Mouse (Mus musculus): Measurements from ENCODE around the gene Ift81. TPM values are rescaled to one million over a fixed set of nuclear protein-coding genes. Genes with fewer than 3 reads are reported as not detected.
A peak's percentile ranks its signal among the peaks of the same experiment; 100 is the strongest.
"Not testable (repeated sequence)": the region's sequence is repeated elsewhere in the genome, so short reads cannot be mapped to it uniquely, and the experiment has no call there.

Ift81 gene
- total RNA-seq (2015; ENCODE audit: low replicate concordance) (not detected in 2 replicates), total RNA-seq (2017; ENCODE audit: low replicate concordance) (0.39 TPM in 1 of 2 replicates, not detected in the other)

DNA sequence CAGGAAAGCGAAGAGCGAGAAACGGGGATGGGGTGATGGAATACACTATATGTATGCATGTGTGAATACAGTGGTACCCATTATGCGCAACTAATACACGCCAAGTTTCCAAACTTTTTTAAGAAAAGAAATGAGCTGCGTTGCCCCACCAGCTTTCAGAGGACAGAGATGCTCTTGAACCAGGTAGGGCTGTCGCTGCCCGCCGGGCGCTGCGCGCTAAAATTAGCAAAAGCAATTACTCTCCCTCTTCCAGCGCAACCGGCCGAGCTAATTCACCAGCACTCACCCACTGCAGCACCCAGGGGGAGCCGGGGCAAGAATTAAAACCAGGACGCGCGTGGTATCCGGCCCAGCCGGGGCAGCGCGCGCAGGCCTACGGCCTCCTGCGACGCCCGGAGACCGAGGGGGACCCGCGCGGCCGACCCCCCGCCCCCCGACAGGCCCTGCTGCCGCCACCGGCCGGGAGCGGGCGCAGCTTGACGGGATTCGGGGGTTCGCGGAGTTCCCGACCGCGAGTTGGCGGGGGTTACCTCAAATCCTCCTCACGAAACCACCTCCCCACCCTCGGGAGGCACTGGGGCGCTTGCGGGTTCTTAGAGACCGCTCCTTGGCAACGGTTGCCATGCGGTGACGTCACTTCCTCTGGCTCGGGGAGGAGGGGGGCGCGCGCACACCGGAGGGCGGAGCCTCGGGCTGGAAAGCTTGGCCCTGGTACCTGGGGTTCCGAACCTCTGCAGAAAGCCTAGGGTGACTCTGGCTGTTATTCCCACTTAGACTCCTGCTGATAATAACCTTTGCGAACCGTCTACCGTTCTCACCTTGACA is at the start of gene Ift81:
Gene Ift81, minus strand, starts transcription at position 611 of the 825 bp plus-strand sequence.
- ATAC-seq (replicated peaks; ENCODE audit: low FRiP score, poor library complexity, severe bottlenecking) = peak; percentile 52; the same call in 1 of the 2 replicates

DNA sequence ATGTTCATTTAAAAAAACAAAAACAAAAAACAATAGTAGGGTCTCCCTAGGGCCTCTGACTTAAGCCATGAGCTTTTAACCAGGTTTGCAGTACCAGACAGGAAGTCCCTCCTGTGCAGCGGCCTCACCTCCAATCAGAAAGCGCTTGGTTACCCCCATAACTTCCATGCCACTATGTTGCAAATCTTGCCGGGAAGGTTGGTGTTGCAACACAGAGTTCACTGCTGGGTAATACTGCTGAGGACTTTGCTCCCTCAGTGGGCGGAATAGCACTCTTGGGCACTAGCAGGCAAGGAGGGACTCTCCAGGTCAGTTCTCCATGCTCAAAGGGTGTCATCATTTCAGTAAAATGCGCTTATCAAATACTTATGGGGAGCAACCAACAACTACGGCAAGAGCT is 48.2 kb upstream of the Ift81 start:
- ATAC-seq (replicated peaks; ENCODE audit: low FRiP score, poor library complexity, severe bottlenecking) = no peak

DNA sequence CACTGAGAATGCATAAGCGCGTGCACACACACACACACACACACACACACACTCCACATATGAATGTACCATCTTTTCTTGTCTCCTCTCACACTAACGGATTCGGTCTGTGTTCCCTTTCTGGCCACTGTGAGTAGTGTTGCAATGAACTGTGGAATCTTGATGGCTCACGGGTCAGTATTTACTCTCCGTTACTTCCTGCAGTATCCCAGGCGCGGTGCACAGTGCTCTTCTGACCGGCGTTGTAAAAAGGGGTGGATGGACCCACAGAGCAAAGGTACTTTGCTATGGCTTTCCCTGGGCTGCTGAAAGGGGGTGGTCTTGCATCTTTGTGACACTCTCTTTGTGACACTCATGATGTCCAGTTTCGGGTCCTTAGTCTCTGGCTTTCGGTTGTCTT is 42.5 kb upstream of the Ift81 start:
- ATAC-seq (replicated peaks; ENCODE audit: low FRiP score, poor library complexity, severe bottlenecking) = no peak

DNA sequence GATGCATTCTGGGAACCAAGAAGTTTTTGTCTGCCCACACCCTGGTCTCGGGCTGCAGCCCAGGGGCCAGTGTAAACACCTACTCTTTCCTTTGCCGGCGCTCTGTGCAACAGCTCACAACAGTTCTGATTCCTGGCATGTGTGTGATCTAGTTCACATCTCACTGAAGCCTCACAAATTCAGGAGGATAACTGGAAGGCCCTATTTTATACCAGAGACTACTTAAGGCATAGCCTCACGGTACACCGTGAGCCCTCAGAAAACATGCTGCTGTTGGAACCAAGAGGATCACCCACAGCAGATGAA is 39.9 kb upstream of the Ift81 start:
- ATAC-seq (replicated peaks; ENCODE audit: low FRiP score, poor library complexity, severe bottlenecking) = no peak

DNA sequence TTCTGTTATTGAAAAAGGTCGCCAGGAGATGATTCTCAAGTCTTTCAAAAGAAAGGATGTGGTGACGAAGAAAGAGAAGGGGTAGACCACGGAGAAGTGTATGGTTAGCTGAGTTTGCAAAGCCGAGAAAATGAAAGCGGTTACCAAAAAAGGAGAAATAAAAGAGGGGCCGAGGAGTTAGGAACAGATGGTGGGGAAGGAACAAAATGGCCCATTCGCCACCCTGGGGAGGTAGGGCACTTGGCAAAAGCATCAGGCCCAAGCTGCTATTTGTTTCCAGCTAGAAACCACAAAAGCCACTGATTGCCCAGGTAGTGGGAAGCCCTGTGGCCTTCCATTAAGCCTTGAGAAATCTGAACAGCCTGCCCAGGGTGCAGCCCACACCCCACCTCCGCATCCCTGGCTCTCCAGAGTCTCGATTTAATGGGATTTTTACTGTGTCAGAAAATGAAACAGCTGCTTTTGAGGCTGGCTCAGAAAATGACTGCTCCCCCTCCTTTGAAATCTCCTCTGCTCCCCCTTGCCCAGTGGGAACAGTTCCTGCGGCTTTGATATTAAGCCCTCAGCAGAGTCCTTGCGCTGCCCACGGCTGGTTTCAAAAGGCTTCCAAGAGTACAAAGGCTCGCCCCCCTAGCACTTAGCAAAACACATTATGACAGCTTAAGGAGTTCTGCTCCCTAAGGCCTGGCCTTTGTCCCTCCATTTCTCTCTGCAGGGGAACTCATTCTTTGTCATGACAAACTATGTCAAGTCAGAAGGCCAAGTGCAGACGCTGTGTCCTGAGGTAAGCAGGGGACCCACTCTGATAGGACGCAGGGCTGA is 39.3 kb upstream of the Ift81 start:
- no peak for ATAC-seq (replicated peaks; ENCODE audit: low FRiP score, poor library complexity, severe bottlenecking)

DNA sequence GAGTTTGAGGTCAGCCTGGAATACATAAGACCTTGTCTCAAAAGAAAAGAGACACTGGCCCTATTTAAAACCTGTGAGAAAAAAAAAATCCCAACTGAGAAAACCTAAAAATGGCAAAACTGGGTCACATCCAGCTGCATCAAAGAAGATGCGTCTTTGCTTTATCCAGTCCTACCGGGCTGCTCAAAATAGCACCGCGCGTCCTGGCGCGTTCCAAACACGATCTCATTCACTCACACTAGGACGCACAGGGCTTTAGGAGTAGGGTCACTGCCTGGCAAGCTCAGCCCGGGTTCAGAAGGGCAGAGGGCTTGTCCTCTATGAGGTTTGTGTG is 38.8 kb upstream of the Ift81 start:
- ATAC-seq (replicated peaks; ENCODE audit: low FRiP score, poor library complexity, severe bottlenecking) = no peak

DNA sequence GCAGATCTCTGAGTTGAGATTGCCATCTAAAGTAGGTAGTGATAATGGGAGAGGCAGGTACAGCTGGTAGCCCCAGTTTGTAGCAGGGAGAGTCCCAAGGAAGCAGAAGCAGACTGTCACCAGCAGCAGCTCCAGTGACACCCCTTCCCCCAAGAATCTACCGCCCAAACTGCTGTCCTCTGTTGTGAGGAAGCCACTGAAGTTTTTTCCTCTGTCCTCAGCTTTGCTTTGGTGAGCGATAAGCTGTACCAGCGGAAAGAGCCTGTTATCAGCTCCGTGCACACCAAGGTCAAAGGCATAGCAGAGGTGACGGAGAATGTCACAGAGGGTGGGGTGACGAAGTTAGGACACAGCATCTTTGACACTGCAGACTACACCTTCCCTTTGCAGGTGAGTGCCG is 38.2 kb upstream of the Ift81 start:
- peak; percentile 78 for ATAC-seq (replicated peaks; ENCODE audit: low FRiP score, poor library complexity, severe bottlenecking)

DNA sequence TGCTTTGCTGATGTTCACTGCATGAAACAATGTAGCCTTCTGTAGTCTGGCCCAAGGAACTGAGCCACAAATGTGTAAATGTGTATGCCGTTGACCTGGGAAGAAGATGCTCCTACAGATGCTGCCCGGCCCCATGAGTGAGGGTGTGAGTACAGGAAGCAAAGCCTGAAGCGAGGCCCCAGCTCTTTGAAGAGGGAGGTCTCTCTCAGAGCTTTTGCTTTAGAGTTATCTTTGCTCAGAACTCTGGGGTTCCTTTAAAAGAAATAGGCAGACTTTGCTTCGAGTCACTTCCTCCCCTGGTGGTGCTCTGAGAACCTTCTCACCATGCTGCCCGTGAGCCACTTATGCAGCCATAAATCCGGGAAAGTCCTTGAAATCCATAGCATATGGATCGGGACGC is 35.8 kb upstream of the Ift81 start:
- no peak for ATAC-seq (replicated peaks; ENCODE audit: low FRiP score, poor library complexity, severe bottlenecking)

DNA sequence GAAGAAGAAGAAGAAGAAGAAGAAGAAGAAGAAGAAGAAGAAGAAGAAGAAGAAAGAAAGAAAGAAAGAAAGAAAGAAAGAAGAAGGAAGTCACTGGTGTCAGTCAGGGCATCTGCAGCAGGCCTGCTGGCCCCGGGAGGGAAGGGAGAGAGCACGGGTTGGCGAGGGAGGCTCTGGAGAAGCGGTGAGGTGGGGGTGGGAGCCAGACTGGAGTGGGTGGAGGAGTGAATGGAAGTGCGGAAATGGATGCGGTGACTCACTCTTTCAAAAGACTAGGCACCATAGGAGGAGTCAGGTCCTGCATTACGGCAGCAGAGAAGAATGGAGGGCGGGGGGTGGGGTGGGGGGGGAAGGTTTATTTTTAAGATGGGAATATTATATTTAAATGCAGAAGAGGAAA is 34.9 kb upstream of the Ift81 start:
- no peak for ATAC-seq (replicated peaks; ENCODE audit: low FRiP score, poor library complexity, severe bottlenecking)

DNA sequence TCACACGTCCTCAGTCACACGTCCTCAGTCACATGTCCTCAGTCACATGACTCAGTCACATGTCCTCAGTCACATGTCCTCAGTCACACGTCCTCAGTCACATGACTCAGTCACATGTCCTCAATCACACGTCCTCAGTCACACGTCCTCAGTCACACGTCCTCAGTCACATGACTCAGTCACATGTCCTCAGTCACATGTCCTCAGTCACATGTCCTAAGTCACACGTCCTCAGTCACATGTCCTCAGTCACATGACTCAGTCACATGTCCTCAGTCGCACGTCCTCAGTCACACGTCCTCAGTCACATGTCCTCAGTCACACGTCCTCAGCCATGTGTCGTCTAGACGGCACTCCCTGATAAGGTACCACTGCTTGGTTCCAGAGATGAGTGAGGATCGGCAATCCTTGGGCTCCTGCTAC is 33.6 kb upstream of the Ift81 start:
- not testable (repeated sequence) for ATAC-seq (replicated peaks; ENCODE audit: low FRiP score, poor library complexity, severe bottlenecking)

DNA sequence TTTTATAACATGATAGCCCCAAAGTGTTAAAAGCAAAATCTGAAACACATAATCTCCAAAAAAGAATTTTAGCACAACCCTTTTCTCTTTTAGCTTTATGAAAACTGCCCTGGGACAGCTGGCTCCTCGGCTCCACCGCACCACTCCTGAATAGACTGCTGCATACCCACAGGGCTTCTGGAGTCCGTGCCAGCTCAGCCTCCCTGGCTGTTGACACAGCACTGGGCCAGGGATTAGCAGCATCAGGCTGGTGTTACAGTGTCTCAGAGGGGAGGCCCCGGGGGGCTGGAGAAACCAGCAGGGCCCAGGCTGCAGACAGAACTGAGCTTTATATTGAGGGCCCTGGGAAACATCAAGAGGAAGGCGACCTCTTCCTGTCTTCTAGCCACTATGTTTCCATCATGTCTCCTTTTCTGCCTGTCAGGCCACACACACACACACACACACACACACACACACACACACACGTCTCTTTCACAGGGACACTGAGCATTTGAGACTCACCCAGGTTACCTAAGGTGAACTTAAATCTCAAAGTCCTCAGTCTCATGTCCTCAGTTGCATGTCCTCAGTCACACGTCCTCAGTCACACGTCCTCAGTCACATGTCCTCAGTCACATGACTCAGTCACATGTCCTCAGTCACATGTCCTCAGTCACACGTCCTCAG is 33.1 kb upstream of the Ift81 start:
- no peak for ATAC-seq (replicated peaks; ENCODE audit: low FRiP score, poor library complexity, severe bottlenecking)

DNA sequence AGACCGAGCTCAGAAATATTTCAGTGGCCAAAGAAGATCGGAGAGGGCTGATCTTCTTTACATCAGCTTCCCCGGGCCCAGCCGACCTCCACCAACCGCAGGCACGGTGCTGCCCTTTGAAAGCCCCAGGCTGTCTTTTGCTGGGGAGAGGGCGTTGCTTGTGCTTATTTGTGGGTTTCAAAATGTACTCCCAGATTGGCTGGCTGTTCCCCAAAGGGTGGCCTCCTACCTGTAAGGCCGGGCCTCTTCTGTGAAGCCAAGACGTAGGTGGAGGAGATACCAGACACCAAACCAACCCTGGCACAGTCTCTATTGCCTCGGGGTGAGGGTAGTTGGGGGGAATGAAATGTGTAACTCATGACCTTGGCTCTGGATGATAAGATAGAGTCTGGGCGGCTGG is 31.7 kb upstream of the Ift81 start:
- ATAC-seq (replicated peaks; ENCODE audit: low FRiP score, poor library complexity, severe bottlenecking) = no peak

DNA sequence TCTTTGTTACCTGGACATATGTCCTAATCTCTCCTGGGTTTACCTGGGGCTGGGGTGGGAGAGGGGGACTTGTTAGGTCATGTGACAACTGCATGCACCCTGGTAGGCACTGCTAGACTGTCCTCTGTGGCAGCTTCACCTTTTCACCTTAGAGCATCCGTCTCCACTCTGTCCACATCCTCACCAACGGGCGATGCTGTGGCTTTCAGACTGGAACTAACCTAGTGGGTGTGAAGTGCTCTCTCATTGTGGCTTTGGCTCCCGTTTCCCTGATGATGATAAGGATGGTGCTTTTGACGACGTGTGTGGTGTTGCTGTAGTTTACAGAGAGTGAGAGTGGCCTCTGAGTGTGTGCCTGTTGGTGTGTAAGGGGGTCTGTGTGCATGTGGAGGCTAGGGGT is 31.0 kb upstream of the Ift81 start:
- no peak for ATAC-seq (replicated peaks; ENCODE audit: low FRiP score, poor library complexity, severe bottlenecking)

DNA sequence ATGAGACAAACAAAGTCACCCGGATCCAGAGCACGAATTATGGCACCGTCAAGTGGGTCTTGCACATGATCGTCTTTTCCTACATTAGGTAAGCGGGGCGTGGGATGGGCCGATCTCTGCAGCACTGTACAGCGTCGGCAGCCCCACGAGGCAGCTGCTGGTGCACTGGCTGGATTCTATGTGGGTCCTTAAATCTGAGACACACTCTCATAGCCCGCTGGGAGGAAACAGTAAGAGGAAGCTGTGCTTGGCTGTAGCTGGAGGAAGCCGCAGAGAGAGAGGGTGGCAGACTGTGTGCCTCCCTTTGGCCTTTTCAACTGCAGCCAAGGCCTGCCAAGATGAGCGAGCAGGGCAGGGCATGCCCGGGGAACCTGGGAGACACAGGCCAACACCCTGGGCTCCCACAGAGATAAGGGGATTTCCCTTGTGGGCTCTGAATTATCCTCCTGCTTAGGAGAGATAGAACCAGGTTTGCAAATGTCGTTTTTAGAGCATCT is 29.8 kb upstream of the Ift81 start:
- ATAC-seq (replicated peaks; ENCODE audit: low FRiP score, poor library complexity, severe bottlenecking) = no peak; the same call in 1 of the 2 replicates

DNA sequence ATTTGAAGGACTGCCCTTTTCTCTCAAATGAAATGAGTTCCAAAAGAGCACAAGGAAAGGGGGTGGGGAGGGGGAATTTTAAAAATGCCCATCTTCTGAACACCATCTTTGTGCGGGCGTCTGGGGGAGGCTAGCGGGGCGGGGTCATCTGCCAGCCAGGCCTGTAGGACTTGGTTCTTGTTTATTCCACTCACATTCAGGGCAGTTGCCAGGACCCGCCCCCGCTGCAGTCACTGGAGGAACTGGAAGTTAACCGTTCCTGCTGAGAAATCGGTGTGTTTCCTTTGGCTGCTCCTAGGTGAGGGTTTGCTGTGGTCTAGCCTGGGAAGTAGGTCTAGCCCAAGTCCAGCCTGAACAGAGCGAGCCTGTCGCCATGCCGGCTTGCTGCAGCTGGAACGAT is 29.4 kb upstream of the Ift81 start, which contains the start of gene P2rx7:
Gene P2rx7, plus strand, starts transcription at position 211 of the 400 bp plus-strand sequence.
- ATAC-seq (replicated peaks; ENCODE audit: low FRiP score, poor library complexity, severe bottlenecking) = no peak

DNA sequence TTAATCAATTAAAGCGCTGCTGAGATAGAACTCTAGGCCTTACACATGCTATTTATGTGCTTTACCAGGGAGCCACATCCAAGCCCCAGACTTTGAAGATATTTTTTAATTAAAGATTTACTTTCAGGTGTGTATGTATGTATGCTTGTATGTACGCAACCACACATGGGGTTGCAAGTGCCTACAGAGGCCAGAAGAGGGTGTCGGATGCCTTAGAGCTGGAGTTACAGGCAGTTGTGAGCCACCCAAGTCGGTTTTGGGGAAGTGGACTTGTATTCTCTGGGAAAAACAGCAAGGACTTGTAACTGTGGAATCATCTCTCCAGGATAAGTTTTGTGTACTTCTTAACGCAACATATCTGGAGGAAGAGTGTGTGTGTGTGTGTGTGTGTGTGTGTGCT is 25.7 kb upstream of the Ift81 start:
- ATAC-seq (replicated peaks; ENCODE audit: low FRiP score, poor library complexity, severe bottlenecking) = no peak

DNA sequence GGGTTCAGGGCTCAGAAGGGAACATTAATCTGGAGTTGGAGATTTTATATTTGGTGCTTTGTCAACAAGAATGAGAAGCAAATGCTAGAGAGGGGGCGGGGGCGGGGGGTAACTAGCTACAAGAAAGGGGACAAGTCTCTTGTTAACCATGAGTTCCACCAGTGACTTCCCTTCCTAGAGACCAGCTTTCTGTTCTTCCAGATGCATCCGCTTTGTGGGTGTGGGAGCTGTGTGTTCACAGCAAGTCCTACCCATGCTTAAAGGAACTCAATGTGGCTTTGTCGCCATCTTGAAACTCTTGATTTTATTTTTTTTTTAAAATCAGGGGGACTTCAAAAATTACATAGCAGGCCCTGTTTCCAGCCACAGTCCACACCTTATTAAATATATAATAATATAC is 25.2 kb upstream of the Ift81 start:
- no peak for ATAC-seq (replicated peaks; ENCODE audit: low FRiP score, poor library complexity, severe bottlenecking)

DNA sequence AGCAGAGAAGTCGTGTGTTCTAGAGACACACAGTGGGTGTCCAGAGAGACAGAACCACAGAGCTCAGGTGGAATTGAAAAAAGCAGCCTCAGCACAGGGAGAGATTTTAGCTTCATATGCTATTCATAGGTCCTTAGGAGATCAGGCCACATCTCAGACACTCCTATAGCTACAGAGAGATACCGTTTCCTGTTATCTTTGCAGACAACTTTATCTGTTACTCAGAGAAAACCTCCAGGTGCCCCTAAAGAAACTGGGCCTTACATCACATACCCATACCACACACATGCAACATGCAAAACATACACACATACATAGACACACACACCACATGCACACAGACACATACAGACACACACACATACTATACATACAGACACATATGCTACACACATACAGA is 24.0 kb upstream of the Ift81 start:
- no peak for ATAC-seq (replicated peaks; ENCODE audit: low FRiP score, poor library complexity, severe bottlenecking)

DNA sequence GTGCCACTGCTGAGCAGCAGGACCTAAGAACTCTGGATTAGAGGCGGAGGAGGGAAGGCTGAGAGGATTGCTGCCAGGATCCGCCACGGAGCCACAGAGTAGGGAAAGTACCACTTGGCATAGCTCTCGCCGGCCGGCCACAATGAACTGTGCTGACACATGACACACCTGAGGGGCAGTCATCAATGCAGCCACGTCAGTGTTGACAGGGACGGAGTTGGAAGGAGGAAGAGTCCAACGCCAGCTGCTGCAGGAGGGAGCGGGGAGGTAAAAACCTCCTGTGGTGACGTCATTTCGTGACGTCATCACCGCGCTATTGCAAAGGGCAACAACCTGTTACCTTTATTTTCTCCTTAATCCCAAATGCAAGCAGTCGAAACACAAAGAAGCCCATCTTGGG is 22.6 kb upstream of the Ift81 start:
- ATAC-seq (replicated peaks; ENCODE audit: low FRiP score, poor library complexity, severe bottlenecking) = no peak

DNA sequence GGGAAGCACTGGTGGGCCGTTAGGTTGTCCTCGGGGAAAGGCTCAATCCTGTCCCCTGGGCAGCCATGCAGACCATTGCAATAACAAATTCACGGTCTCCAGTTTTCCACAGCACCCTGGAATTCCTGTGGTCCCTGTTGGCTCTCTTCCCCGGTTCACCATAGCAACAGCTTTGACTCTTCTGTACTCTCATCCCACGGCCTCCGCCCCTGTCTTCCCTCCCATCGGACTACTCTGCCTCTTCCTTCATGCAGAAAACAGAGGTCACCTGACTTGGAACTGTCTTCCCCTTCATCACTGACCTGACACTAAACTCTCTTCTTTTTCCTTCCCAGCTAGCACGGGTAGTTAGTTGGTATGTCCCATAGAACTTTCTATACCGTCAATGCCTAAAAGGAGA is 22.0 kb upstream of the Ift81 start:
- ATAC-seq (replicated peaks; ENCODE audit: low FRiP score, poor library complexity, severe bottlenecking) = no peak

DNA sequence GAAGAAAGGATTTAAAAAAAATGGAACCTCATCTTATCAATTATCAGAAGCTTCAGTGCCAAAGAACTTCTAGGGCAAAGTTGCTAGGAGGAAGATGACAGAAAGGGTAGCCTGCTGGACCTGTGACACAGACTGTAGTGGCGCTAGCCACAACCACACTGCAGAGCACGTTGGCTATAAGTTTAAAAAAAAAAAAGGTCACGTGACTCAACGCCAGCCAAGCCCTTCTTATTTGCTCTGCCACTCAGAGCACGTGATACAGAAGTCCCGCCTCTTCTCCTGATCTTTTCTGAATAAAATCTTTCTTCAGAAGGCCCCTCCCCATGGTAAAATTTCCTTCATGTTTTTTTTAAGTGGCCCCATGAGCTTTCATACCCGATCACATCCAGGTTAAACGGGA is 20.9 kb upstream of the Ift81 start:
- no peak for ATAC-seq (replicated peaks; ENCODE audit: low FRiP score, poor library complexity, severe bottlenecking)
